Mouse (Mus musculus) heart, adult 2 months (tissue): ENCODE results near the gene Tectb. TPM values are rescaled to one million over a fixed set of nuclear protein-coding genes. Genes with fewer than 3 reads are reported as not detected.

Source experiments
- DNase-seq, 2 experiments: peaks; one replicate each; pipeline ENCODE4 v3.0.0; 2021
- H3K27ac ChIP-seq: fragments of 200-600 bp; 2 replicates; pipeline ENCODE4 v1.8.1; 2022
- H3K27me3 ChIP-seq: fragments of 200-500 bp; 2 replicates; pipeline ENCODE4 v1.6.1; 2012; ENCODE audit warnings: mild to moderate bottlenecking, low read length, inconsistent platforms, mixed read lengths; ENCODE audit not compliant: control insufficient read depth, insufficient read depth
- H3K36me3 ChIP-seq: fragments of 200-500 bp; 2 replicates; pipeline ENCODE4 v1.6.1; 2012; ENCODE audit warnings: low read length, inconsistent platforms; ENCODE audit not compliant: control insufficient read depth, insufficient read depth
- H3K4me1 ChIP-seq: fragments of 200-500 bp; 2 replicates; pipeline ENCODE4 v1.6.1; 2011; ENCODE audit warnings: low read length; ENCODE audit not compliant: control insufficient read depth, insufficient read depth
- H3K4me3 ChIP-seq: fragments of 200-600 bp; 2 replicates; pipeline ENCODE4 v1.8.1; 2022
- H3K79me2 ChIP-seq: fragments of 200-500 bp; replicated peaks from 2 replicates; pipeline ENCODE4 v1.6.1; 2012; ENCODE audit warnings: mild to moderate bottlenecking, inconsistent platforms, low read length, moderate library complexity, mixed read lengths; ENCODE audit not compliant: control insufficient read depth, insufficient read depth
- H3K9ac ChIP-seq: fragments of 200-500 bp; 2 replicates; pipeline ENCODE4 v1.6.1; 2012; ENCODE audit warnings: low read depth, mild to moderate bottlenecking, control low read depth, inconsistent platforms, low read length, mixed read lengths
- CTCF ChIP-seq: fragments of 200-600 bp; IDR thresholded peaks from 2 replicates; pipeline ENCODE4 v1.8.1; 2022; ENCODE audit warnings: antibody characterized with exemption, mild to moderate bottlenecking, moderate library complexity
- EP300 ChIP-seq: fragments of 200-500 bp; IDR thresholded peaks from 2 replicates; pipeline ENCODE4 v1.6.1; 2011; ENCODE audit warnings: low read depth, low read length, control low read depth; ENCODE audit not compliant: insufficient read depth
- POLR2A ChIP-seq: fragments of 200-500 bp; IDR thresholded peaks from 2 replicates; pipeline ENCODE4 v1.6.1; 2011; ENCODE audit warnings: mild to moderate bottlenecking, low read depth, low read length, control low read depth; ENCODE audit not compliant: insufficient read depth
- WGBS: fragments of 180-500 bp; shearing (Covaris S2); methylation state at CpG from one replicate; pipeline ENCODE4 v1.1.7; 2018; 5-methylcytosine and 5-hydroxymethylcytosine counted together
- intact Hi-C: fragments of 180-260 bp; cut with DNase I; formaldehyde crosslinking; loops from one replicate; pipeline ENCODE4 v1.15.1; 2025
- polyA plus RNA-seq: library from polyadenylated mRNA; depleted of rRNA; stranded (reverse); fragments of >200 nt; gene quantifications from 2 replicates; pipeline ENCODE4 v1.2.3, GENCODE M21; 2012
- total RNA-seq, 2 experiments: library from RNA; stranded (reverse); gene quantifications; 2 replicates each; pipeline ENCODE4 v1.2.3; 2021

Tectb gene
- total and polyA plus RNA-seq, 3 experiments: 0.16 to 0.23 (median 0.21) TPM

GRCm38 (mm10) chr19:55158606-55159005 lies 21.9 kb upstream of the Tectb start:
- H3K4me1 ChIP-seq: no peaks in the 10 kb centered on the region
- no peak overlapping the region for H3K4me3 ChIP-seq
- WGBS: 74% methylated on average over 8 of the region's 8 CpGs
- no peak overlapping the region for H3K9ac ChIP-seq
- intact Hi-C loops: no loop called here
- TF ChIP-seq POLR2A: no peak
- TF ChIP-seq EP300: no peak
- no peak for TF ChIP-seq CTCF
- no peaks in the 10 kb centered on the region for H3K79me2 ChIP-seq
- H3K27me3 ChIP-seq: no peaks in the 10 kb centered on the region
- H3K27ac ChIP-seq: no peak overlapping the region
- DNase-seq: no peak
- H3K36me3 ChIP-seq: no peaks in the 10 kb centered on the region

- DNase-seq: no peak
- TF ChIP-seq CTCF: no peak
- H3K4me3 ChIP-seq: no peak overlapping the region
- H3K36me3 ChIP-seq: no peaks in the 10 kb centered on the region
- H3K27ac ChIP-seq: no peak overlapping the region
- no peak overlapping the region for H3K9ac ChIP-seq
- intact Hi-C loops: no loop called here
- H3K4me1 ChIP-seq: peaks cover 2% of the 10 kb centered on the region; the same call in 1 of the 2 replicates
- WGBS: 73% methylated on average over 6 of the region's 6 CpGs
- H3K79me2 ChIP-seq: no peaks in the 10 kb centered on the region
- no peaks in the 10 kb centered on the region for H3K27me3 ChIP-seq
Measured at GRCm38 (mm10) chr19:55159826-55160225, 20.7 kb upstream of the Tectb start.

- DNase-seq: no peak
- H3K27me3 ChIP-seq: no peaks in the 10 kb centered on the region
- no peak overlapping the region for H3K4me3 ChIP-seq
- H3K36me3 ChIP-seq: no peaks in the 10 kb centered on the region
- intact Hi-C loops: no loop called here
- peaks cover 6% of the 10 kb centered on the region; the same call in 1 of the 2 replicates for H3K4me1 ChIP-seq
- H3K27ac ChIP-seq: no peak overlapping the region
- TF ChIP-seq EP300: no peak
- no peaks in the 10 kb centered on the region for H3K79me2 ChIP-seq
- H3K9ac ChIP-seq: no peak overlapping the region
- WGBS: 68% methylated on average over 4 of the region's 4 CpGs
Measured at GRCm38 (mm10) chr19:55162271-55162670, 18.3 kb upstream of the Tectb start.

- H3K27ac ChIP-seq: peak overlapping the region; percentile 53
- WGBS: 60% methylated on average over 1 of the region's 1 CpGs
Measured at GRCm38 (mm10) chr19:55164162-55164561, 16.4 kb upstream of the Tectb start.

GRCm38 (mm10) chr19:55165183-55165865 lies 15.2 kb upstream of the Tectb start:
- Histone ChIP-seq H3K79me2 (no peaks in the 10 kb centered on the region), H3K4me1 (peaks cover 6% of the 10 kb centered on the region; the same call in 1 of the 2 replicates), H3K4me3 (no peak overlapping the region), H3K27ac (0 out of 2 replicates have a peak overlapping the region, but pooled peaks have one; percentile 31), H3K27me3 (no peaks in the 10 kb centered on the region), H3K36me3 (peaks cover 3% of the 10 kb centered on the region; the same call in 1 of the 2 replicates), H3K9ac (no peak overlapping the region)
- no peak for DNase-seq
- intact Hi-C loops: no loop called here
- WGBS: 63% methylated on average over 1 of the region's 1 CpGs
- TF ChIP-seq CTCF: no peak
- no peak for TF ChIP-seq POLR2A
- TF ChIP-seq EP300: no peak

More at GRCm38 (mm10) chr19:55164162-55164561, 16.4 kb upstream of the Tectb start:
- intact Hi-C loops: no loop called here
- Histone ChIP-seq H3K79me2 (no peaks in the 10 kb centered on the region), H3K9ac (no peak overlapping the region), H3K27me3 (no peaks in the 10 kb centered on the region), H3K4me1 (peaks cover 6% of the 10 kb centered on the region; the same call in 1 of the 2 replicates), H3K4me3 (no peak overlapping the region), H3K36me3 (peaks cover 3% of the 10 kb centered on the region; the same call in 1 of the 2 replicates)
- no peak for DNase-seq
- TF ChIP-seq EP300: no peak

- Histone ChIP-seq H3K4me1 (peaks cover 6% of the 10 kb centered on the region; the same call in 1 of the 2 replicates), H3K27ac (no peak overlapping the region), H3K36me3 (peaks cover 3% of the 10 kb centered on the region; the same call in 1 of the 2 replicates), H3K79me2 (no peaks in the 10 kb centered on the region), H3K27me3 (no peaks in the 10 kb centered on the region), H3K9ac (no peak overlapping the region), H3K4me3 (no peak overlapping the region)
- no peak for DNase-seq
- TF ChIP-seq EP300 (no peak), CTCF (no peak), POLR2A (no peak)
- intact Hi-C loops: no loop called here
- 63% methylated on average over 4 of the region's 4 CpGs for WGBS
Measured at GRCm38 (mm10) chr19:55165954-55166353, 14.6 kb upstream of the Tectb start.
